Mouse (Mus musculus) left cerebral cortex, adult 11 months (tissue): ENCODE data around the gene Lrfn1.
A peak's percentile ranks its signal among the peaks of the same experiment; 100 is the strongest.

Experiments
- DNase-seq: peaks from one replicate; pipeline ENCODE4 v3.0.0; 2022; ENCODE audit warnings: low spot score

The Lrfn1 gene

GRCm38 (mm10) chr7:28451531-28452360, at the start of gene Lrfn1:
Lrfn1 (plus strand) TSS chr7:28451980.
- no peak for DNase-seq

GRCm38 (mm10) chr7:28410841-28411475, 40.8 kb upstream of the Lrfn1 start:
- DNase-seq = no peak

GRCm38 (mm10) chr7:28412826-28413225, 39.0 kb upstream of the Lrfn1 start:
- DNase-seq = no peak

GRCm38 (mm10) chr7:28417368-28417767, 34.4 kb upstream of the Lrfn1 start:
- no peak for DNase-seq

GRCm38 (mm10) chr7:28418096-28418670, 33.6 kb upstream of the Lrfn1 start:
- no peak for DNase-seq

- DNase-seq = no peak
Observed at GRCm38 (mm10) chr7:28419416-28419815, 32.4 kb upstream of the Lrfn1 start.

- no peak for DNase-seq
Observed at GRCm38 (mm10) chr7:28423018-28423417, 28.8 kb upstream of the Lrfn1 start.

- DNase-seq = no peak
Observed at GRCm38 (mm10) chr7:28427738-28428137, 24.0 kb upstream of the Lrfn1 start.

- DNase-seq = no peak
Observed at GRCm38 (mm10) chr7:28430512-28430911, 21.3 kb upstream of the Lrfn1 start.

GRCm38 (mm10) chr7:28432252-28432651, 19.5 kb upstream of the Lrfn1 start:
- DNase-seq = no peak

GRCm38 (mm10) chr7:28435660-28436259, 16.0 kb upstream of the Lrfn1 start:
- no peak for DNase-seq

GRCm38 (mm10) chr7:28436271-28436904, 15.4 kb upstream of the Lrfn1 start:
- DNase-seq = peak; percentile 100

GRCm38 (mm10) chr7:28436932-28437570, 14.7 kb upstream of the Lrfn1 start, which contains the start of gene Gmfg:
Gmfg (plus strand) TSS chr7:28437447.
- DNase-seq = peak; percentile 67

- DNase-seq = no peak
Observed at GRCm38 (mm10) chr7:28437964-28438363, 13.8 kb upstream of the Lrfn1 start.

- no peak for DNase-seq
Observed at GRCm38 (mm10) chr7:28438771-28439170, 13.0 kb upstream of the Lrfn1 start.

- no peak for DNase-seq
Observed at GRCm38 (mm10) chr7:28440739-28441138, 11.0 kb upstream of the Lrfn1 start.

GRCm38 (mm10) chr7:28441776-28442485, 9.8 kb upstream of the Lrfn1 start:
- no peak for DNase-seq

- no peak for DNase-seq
Observed at GRCm38 (mm10) chr7:28442688-28443087, 9.1 kb upstream of the Lrfn1 start.

GRCm38 (mm10) chr7:28444344-28444974, 7.3 kb upstream of the Lrfn1 start:
- DNase-seq = no peak

GRCm38 (mm10) chr7:28446446-28446845, 5.3 kb upstream of the Lrfn1 start:
- peak; percentile 56 for DNase-seq
